Mouse (Mus musculus): ENCODE measurements around the gene Ncbp3.

- no peak for TF ChIP-seq ZC3H11A (IDR thresholded peaks at IDR 0.05; ENCODE audit: borderline replicate concordance, low read depth, low read length)
- TF ChIP-seq CHD2 (IDR thresholded peaks at IDR 0.05; ENCODE audit: low read depth, low read length): no peak
- no peak for TF ChIP-seq ZNF384 (IDR thresholded peaks at IDR 0.05; ENCODE audit: low read depth, low read length)
Measured at GRCm38 (mm10) chr11:73059630-73060029, 12.0 kb downstream of the Ncbp3 start.

Data from ES-E14 (cell line).